Mouse (Mus musculus) CH12.LX (cell line): ENCODE measurements around the gene Cblc. TPM values are rescaled to one million over a fixed set of nuclear protein-coding genes. Genes with fewer than 3 reads are reported as not detected.

ENCODE experiments used
- DNase-seq: peaks from one replicate; pipeline ENCODE4 v3.0.0-alpha.2; 2013; ENCODE audit errors: extremely low read depth
- H3K27ac ChIP-seq: 2 replicates; pipeline ENCODE4 v1.5.1; 2012; ENCODE audit warnings: low read depth, mild to moderate bottlenecking, control low read depth, moderate library complexity; ENCODE audit not compliant: insufficient read depth
- H3K27me3 ChIP-seq: replicated peaks from 2 replicates; pipeline ENCODE3; 2012; ENCODE audit warnings: inconsistent platforms
- H3K36me3 ChIP-seq, 2 experiments: replicated peaks in 1 of 2; 2 replicates each; pipeline versions ENCODE3 to v1.6.1; 2012; ENCODE audit warnings: inconsistent platforms in 1 of 2, low read length in 1 of 2, mild to moderate bottlenecking in 1 of 2, mixed read lengths in 1 of 2, moderate library complexity in 1 of 2; ENCODE audit not compliant: control insufficient read depth in 1 of 2, insufficient read depth in 1 of 2
- H3K4me1 ChIP-seq, 2 experiments: 2 replicates each; pipeline ENCODE4 v1.6.1; 2012; ENCODE audit warnings: inconsistent platforms in 1 of 2, moderate library complexity in 1 of 2; ENCODE audit not compliant: insufficient read depth in 2 of 2, control insufficient read depth in 1 of 2
- H3K4me2 ChIP-seq: 2 replicates; pipeline ENCODE4 v1.6.1; 2012; ENCODE audit warnings: low read depth, mild to moderate bottlenecking, control low read depth; ENCODE audit not compliant: poor library complexity, insufficient read depth, severe bottlenecking
- H3K4me3 ChIP-seq, 3 experiments: fragments of 150-350 bp in 1 of 3; sonication (generic) in 1 of 3; replicated peaks in 1 of 3; 2 replicates each; pipeline versions ENCODE3 to v1.5.1; 2011 to 2012; ENCODE audit warnings: low read depth in 2 of 3, low read length in 2 of 3, mild to moderate bottlenecking in 2 of 3, moderate library complexity in 2 of 3, control low read depth in 1 of 3, improper control_type of control experiment in 1 of 3, inconsistent platforms in 1 of 3, mixed read lengths in 1 of 3; ENCODE audit not compliant: poor library complexity in 1 of 3
- H3K79me2 ChIP-seq: replicated peaks from 2 replicates; pipeline ENCODE4 v1.6.1; 2012; ENCODE audit warnings: mild to moderate bottlenecking, moderate library complexity; ENCODE audit not compliant: control insufficient read depth, poor library complexity, insufficient read depth, severe bottlenecking; ENCODE audit errors: extremely low read depth
- H3K9ac ChIP-seq: 2 replicates; pipeline ENCODE4 v1.6.1; 2012; ENCODE audit warnings: low read depth, mild to moderate bottlenecking, control low read depth, moderate library complexity; ENCODE audit not compliant: insufficient read depth
- H3K9me3 ChIP-seq: replicated peaks from 2 replicates; pipeline ENCODE3; 2012; ENCODE audit warnings: low read length, inconsistent platforms, mixed read lengths
- CHD2 ChIP-seq: IDR thresholded peaks from 2 replicates; pipeline ENCODE4 v1.6.1; 2011; ENCODE audit warnings: low read length, improper control_type of control experiment
- CTCF ChIP-seq, 2 experiments: IDR thresholded peaks in 1 of 2; conservative IDR thresholded peaks in 1 of 2; 2 replicates each; pipeline ENCODE4 v1.5.1; 2011 to 2012; ENCODE audit warnings: low read depth in 2 of 2, low read length in 2 of 2, improper control_type of control experiment in 1 of 2, inconsistent platforms in 1 of 2, mild to moderate bottlenecking in 1 of 2, moderate library complexity in 1 of 2
- ELF1 ChIP-seq: IDR thresholded peaks from 2 replicates; pipeline ENCODE4 v1.6.1; 2014; ENCODE audit warnings: low read depth, mild to moderate bottlenecking, inconsistent platforms, low read length, improper control_type of control experiment
- EP300 ChIP-seq: IDR thresholded peaks from 2 replicates; pipeline ENCODE4 v1.6.1; 2011; ENCODE audit warnings: low read length, improper control_type of control experiment
- GABPA ChIP-seq: IDR thresholded peaks from 2 replicates; pipeline ENCODE4 v1.6.1; 2012; ENCODE audit warnings: low read depth, low read length, improper control_type of control experiment, inconsistent platforms; ENCODE audit not compliant: insufficient replicate concordance
- HCFC1 ChIP-seq: IDR thresholded peaks from 2 replicates; pipeline ENCODE4 v1.6.1; 2012; ENCODE audit warnings: low read depth, mild to moderate bottlenecking, inconsistent platforms, low read length, improper control_type of control experiment
- IRF4 ChIP-seq: IDR thresholded peaks from 2 replicates; pipeline ENCODE4 v1.6.1; 2014; ENCODE audit warnings: low read depth, mild to moderate bottlenecking, inconsistent platforms, low read length, improper control_type of control experiment
- KAT2A ChIP-seq: IDR thresholded peaks from 2 replicates; pipeline ENCODE4 v1.6.1; 2012; ENCODE audit warnings: low read length, improper control_type of control experiment, inconsistent platforms; ENCODE audit not compliant: insufficient replicate concordance
- MAFK ChIP-seq: IDR thresholded peaks from 2 replicates; pipeline ENCODE4 v1.6.1; 2011; ENCODE audit warnings: low read length, improper control_type of control experiment; ENCODE audit not compliant: insufficient replicate concordance
- MAZ ChIP-seq: IDR thresholded peaks from 2 replicates; pipeline ENCODE4 v1.6.1; 2012; ENCODE audit warnings: low read depth, mild to moderate bottlenecking, inconsistent platforms, low read length, improper control_type of control experiment, moderate library complexity
- MXI1 ChIP-seq: IDR thresholded peaks from 2 replicates; pipeline ENCODE4 v1.6.1; 2011; ENCODE audit warnings: mild to moderate bottlenecking, low read depth, low read length, improper control_type of control experiment
- NELFE ChIP-seq: IDR thresholded peaks from 2 replicates; pipeline ENCODE4 v1.6.1; 2011; ENCODE audit warnings: low read depth, low read length, improper control_type of control experiment
- PAX5 ChIP-seq: IDR thresholded peaks from 2 replicates; pipeline ENCODE4 v1.6.1; 2012; ENCODE audit warnings: low read length, inconsistent platforms, mixed read lengths
- POLR2AphosphoS2 ChIP-seq: IDR thresholded peaks from 2 replicates; pipeline ENCODE4 v1.6.1; 2011; ENCODE audit warnings: low read depth, low read length, improper control_type of control experiment
- RAD21 ChIP-seq: IDR thresholded peaks from 2 replicates; pipeline ENCODE4 v1.6.1; 2011; ENCODE audit warnings: low read depth, mild to moderate bottlenecking, low read length, improper control_type of control experiment, moderate library complexity
- SIN3A ChIP-seq: IDR thresholded peaks from 2 replicates; pipeline ENCODE4 v1.6.1; 2012; ENCODE audit warnings: low read length, improper control_type of control experiment, inconsistent platforms
- SMC3 ChIP-seq: IDR thresholded peaks from 2 replicates; pipeline ENCODE4 v1.6.1; 2011; ENCODE audit warnings: low read depth, low read length, improper control_type of control experiment
- UBTF ChIP-seq: IDR thresholded peaks from 2 replicates; pipeline ENCODE4 v1.6.1; 2012; ENCODE audit warnings: low read depth, mild to moderate bottlenecking, inconsistent platforms, low read length, improper control_type of control experiment, moderate library complexity
- USF1 ChIP-seq: IDR thresholded peaks from 2 replicates; pipeline ENCODE4 v1.6.1; 2014; ENCODE audit warnings: low read depth, mild to moderate bottlenecking, inconsistent platforms, low read length, improper control_type of control experiment
- USF2 ChIP-seq: conservative IDR thresholded peaks from 2 replicates; pipeline ENCODE4 v1.6.1; 2011; ENCODE audit warnings: low read depth, low read length, improper control_type of control experiment
- ZKSCAN1 ChIP-seq: IDR thresholded peaks from 2 replicates; pipeline ENCODE4 v1.6.1; 2012; ENCODE audit warnings: low read depth, inconsistent platforms, low read length, improper control_type of control experiment, borderline replicate concordance
- ZMIZ1 ChIP-seq: IDR thresholded peaks from 2 replicates; pipeline ENCODE4 v1.6.1; 2012; ENCODE audit warnings: low read depth, mild to moderate bottlenecking, inconsistent platforms, low read length, improper control_type of control experiment
- dilution Hi-C: fragments of 300-500 bp; cut with MboI; formaldehyde crosslinking; loops from 2 replicates; pipeline ENCODE4 v1.14.3; 2020; ENCODE audit warnings: low sequenced_read_pairs; ENCODE audit not compliant: extremely low pct_unique_long_range_greater_than_20kb, extremely low pct_ligation_motif_present
- in situ Hi-C: fragments of 300-500 bp; cut with MboI; formaldehyde crosslinking; loops from 3 replicates; pipeline ENCODE4 v1.14.3; 2019; ENCODE audit warnings: low sequenced_read_pairs, low pct_ligation_motif_present, low pct_unique_long_range_greater_than_20kb, mixed read lengths
- polyA plus RNA-seq: library from polyadenylated mRNA; unstranded; fragments of >175 nt; gene quantifications from 2 replicates; pipeline ENCODE4 v1.2.1, GENCODE M21; 2012; ENCODE audit warnings: low read depth; ENCODE audit not compliant: insufficient read length
- total RNA-seq, 2 experiments: library from RNA; depleted of rRNA; stranded (reverse); fragments of 300-350 nt in 1 of 2; fragments of >200 nt in 1 of 2; gene quantifications; 2 replicates each; pipeline ENCODE4 v1.2.3; 2012 to 2014

The Cblc gene
- total and polyA plus RNA-seq, 3 experiments = 6.4 to 30.8 (median 13.4) TPM

DNA sequence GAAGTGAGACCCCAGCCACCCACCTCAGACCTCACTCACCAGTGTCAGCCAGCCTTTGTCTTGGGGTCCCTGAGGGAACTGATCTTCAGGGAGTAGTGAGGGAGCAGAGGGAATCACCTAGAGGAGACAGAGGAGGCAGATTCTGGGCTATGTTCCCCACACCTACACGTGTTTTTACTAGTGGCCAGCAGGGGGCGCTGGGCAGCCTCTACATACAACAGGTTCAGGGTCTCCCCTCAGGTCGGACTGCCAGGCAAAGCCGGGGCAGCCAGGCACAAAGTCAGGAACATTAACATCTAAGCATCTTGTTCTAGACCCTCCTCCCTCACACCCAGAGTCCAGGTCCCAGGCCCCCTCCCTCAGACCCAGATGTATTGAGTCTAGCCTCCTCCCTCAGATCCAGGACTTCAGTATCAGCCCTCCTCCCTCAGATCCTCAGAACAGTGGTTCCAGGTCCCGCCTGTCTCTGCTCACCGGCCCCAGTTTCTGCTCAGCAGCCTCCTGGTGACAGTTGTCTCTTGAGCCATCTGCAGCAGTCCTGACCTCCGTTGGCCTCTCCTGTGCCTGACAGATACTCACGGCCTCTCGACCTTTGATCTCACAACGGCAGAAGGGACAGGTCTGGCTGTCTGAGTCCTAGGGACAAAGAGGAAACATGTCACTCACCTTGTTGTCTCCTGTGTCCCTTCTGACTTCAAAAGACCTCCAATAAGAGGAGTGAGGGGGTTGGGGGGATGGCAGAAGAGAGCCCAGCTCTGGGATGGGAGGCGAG, 11.7 kb downstream of the Cblc start:
- H3K79me2 ChIP-seq = no peaks in the 10 kb centered on the region
- no peaks in the 10 kb centered on the region for H3K27me3 ChIP-seq
- no peak overlapping the region for H3K4me2 ChIP-seq
- H3K9me3 ChIP-seq = peaks cover 11% of the 10 kb centered on the region
- dilution Hi-C loops (no loop called here), in situ Hi-C loops (loop anchor here (5.0 kb wide), 1 partner anchor 33 kb away; the partner anchor contains the start of gene Nectin2)
- peaks cover 0 to 31% of the 10 kb centered on the region in 2 experiments; a peak in 2 of 4 replicates for H3K4me1 ChIP-seq
- TF ChIP-seq CTCF (conservative IDR thresholded peaks at IDR 0.05 in 1 of 2, IDR thresholded peaks at IDR 0.05 in 1 of 2; ENCODE audit: low read depth in 2 of 2, low read length in 2 of 2) (peak; percentile 39 to 65; a peak in 3 of 4 replicates), IRF4 (no peak)
- H3K9ac ChIP-seq = no peak overlapping the region
- no peak overlapping the region for H3K27ac ChIP-seq
- no peak for DNase-seq
- no peak overlapping the region for H3K4me3 ChIP-seq
- peaks cover 2 to 30% of the 10 kb centered on the region in 2 experiments for H3K36me3 ChIP-seq

DNA sequence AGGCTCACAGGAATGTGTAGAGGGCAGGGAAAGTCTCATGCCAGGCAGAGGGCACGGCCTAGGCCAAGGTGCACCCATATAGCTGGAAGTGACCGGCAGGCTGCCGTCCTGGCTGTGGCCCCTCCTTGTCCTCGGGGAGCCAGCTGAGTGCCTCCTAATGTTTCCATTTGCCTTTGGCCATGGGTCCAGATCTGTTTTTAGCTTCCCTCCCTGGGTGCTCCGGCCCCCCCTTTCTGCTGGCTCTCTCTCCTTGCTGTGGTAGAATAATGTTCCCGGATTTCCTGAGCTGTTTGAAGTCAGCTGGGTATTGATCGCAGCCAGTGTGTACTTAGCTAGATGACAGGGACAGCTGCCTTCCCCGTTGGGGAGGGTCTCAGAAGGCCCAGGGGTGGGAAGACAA, 13.0 kb downstream of the Cblc start:
- H3K9me3 ChIP-seq = peaks cover 14% of the 10 kb centered on the region

DNA sequence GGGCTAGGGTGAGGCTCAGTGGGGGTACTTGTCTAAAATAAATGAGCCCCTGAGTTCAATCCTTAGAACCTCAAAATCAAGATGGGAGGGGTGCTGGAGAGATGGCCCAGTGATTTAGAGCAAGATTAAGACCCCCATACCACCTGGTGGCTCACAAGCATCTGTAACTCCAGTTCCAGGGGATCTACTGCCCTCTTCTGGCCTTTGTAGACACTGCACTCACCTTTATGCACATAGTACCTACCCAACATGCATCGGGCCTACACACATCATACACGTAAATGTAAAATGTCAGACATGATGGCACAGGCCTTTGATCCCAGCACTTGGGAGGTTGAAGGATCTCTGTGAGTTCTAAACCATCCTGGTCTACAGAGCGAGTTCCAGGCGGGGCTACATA, 14.0 kb downstream of the Cblc start:
- no peaks in the 10 kb centered on the region for H3K27me3 ChIP-seq
- dilution Hi-C loops = no loop called here
- peaks cover 2 to 26% of the 10 kb centered on the region in 2 experiments for H3K36me3 ChIP-seq
- H3K79me2 ChIP-seq = no peaks in the 10 kb centered on the region
- DNase-seq = no peak
- peaks cover 9% of the 10 kb centered on the region for H3K9me3 ChIP-seq
- in situ Hi-C loops = no loop called here
- H3K4me3 ChIP-seq = no peak overlapping the region
- TF ChIP-seq MAZ = no peak
- peak; percentile 37 for TF ChIP-seq RAD21
- TF ChIP-seq ZKSCAN1 = no peak
- TF ChIP-seq MAFK = no peak
- TF ChIP-seq KAT2A = no peak
- no peak for TF ChIP-seq IRF4
- TF ChIP-seq SMC3 = peak; percentile 44
- TF ChIP-seq GABPA = no peak
- TF ChIP-seq ZMIZ1 = no peak
- TF ChIP-seq SIN3A = no peak
- TF ChIP-seq CTCF (conservative IDR thresholded peaks at IDR 0.05 in 1 of 2, IDR thresholded peaks at IDR 0.05 in 1 of 2; ENCODE audit: low read depth in 2 of 2, low read length in 2 of 2) = peak; percentile 44 to 59; a peak in 3 of 4 replicates
- TF ChIP-seq MXI1 = no peak
- TF ChIP-seq USF2 = no peak
- TF ChIP-seq NELFE = no peak
- no peak for TF ChIP-seq EP300
- TF ChIP-seq ELF1 = no peak
- TF ChIP-seq USF1 = no peak
- H3K9ac ChIP-seq = no peak overlapping the region
- peaks cover 0 to 20% of the 10 kb centered on the region in 2 experiments; a peak in 2 of 4 replicates for H3K4me1 ChIP-seq
- H3K4me2 ChIP-seq = no peak overlapping the region
- no peak overlapping the region for H3K27ac ChIP-seq

More for the DNA sequence above, 13.0 kb downstream of the Cblc start:
- Histone ChIP-seq H3K4me1 (peaks cover 0 to 20% of the 10 kb centered on the region in 2 experiments; a peak in 2 of 4 replicates), H3K9ac (no peak overlapping the region), H3K4me2 (no peak overlapping the region), H3K79me2 (no peaks in the 10 kb centered on the region), H3K27me3 (no peaks in the 10 kb centered on the region), H3K36me3 (peaks cover 2 to 32% of the 10 kb centered on the region in 2 experiments), H3K4me3 (no peak overlapping the region), H3K27ac (no peak overlapping the region)
- in situ Hi-C loops (no loop called here), dilution Hi-C loops (no loop called here)
- no peak for DNase-seq
- no peak for TF ChIP-seq POLR2AphosphoS2
- TF ChIP-seq UBTF = no peak
- TF ChIP-seq HCFC1 = no peak
- no peak for TF ChIP-seq ZKSCAN1
- TF ChIP-seq MXI1 = no peak
- TF ChIP-seq NELFE = no peak
- no peak for TF ChIP-seq PAX5
- no peak for TF ChIP-seq CHD2
